Mouse (Mus musculus): ENCODE measurements around the gene Rubcnl. TPM values are rescaled to one million over a fixed set of nuclear protein-coding genes. Genes with fewer than 3 reads are reported as not detected.

The Rubcnl gene
- total and polyA plus RNA-seq, 2 experiments from 2014 or later, result 1.1 to 2.9 TPM

DNA sequence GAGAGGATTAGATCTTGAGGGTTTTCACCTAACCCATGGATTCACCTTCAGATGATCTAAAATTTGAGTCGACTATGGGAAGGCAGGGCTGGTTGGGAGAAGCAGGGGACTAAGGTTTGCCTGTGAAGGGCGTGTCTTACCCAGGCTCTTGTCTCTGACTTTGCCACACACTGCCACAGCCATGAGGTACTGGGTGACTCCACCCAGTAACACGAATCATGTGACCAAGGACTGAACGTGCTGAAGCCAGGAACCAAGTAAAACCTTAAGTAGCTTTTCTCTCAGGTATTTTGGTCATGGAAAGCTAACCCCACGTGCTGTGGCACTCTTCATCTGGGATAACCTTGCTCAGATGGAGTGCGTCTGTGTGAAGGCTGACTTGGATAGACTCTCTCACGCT, 14.9 kb downstream of the Rubcnl start:
- no peaks in the 10 kb centered on the region for H3K36me3 ChIP-seq (replicated peaks; ENCODE audit: control insufficient read depth, insufficient read depth, low read length)
- DNase-seq (ENCODE audit: low spot score) (no peak), ATAC-seq (ENCODE audit: insufficient read depth, low read depth) (no peak)
- WGBS, result 78% methylated on average over 7 of the region's 7 CpGs
- H3K4me2 ChIP-seq (ENCODE audit: low read depth, low read length), result no peak overlapping the region
- H3K4me1 ChIP-seq (ENCODE audit: control insufficient read depth, insufficient read depth), result no peaks in the 10 kb centered on the region
- no peak overlapping the region for H3K9ac ChIP-seq (replicated peaks; ENCODE audit: low read depth, low read length)
- H3K27me3 ChIP-seq (ENCODE audit: control insufficient read depth, insufficient read depth, low read length), result no peaks in the 10 kb centered on the region
- H3K9me3 ChIP-seq (replicated peaks; ENCODE audit: control insufficient read depth, low read length), result no peaks in the 10 kb centered on the region
- no peak overlapping the region for H3K4me3 ChIP-seq (ENCODE audit: low read depth, low read length)
- no peak overlapping the region for H3K27ac ChIP-seq (ENCODE audit: low read depth)
- TF ChIP-seq EP300 (IDR thresholded peaks at IDR 0.05; ENCODE audit: low read depth), result no peak
- no peak for TF ChIP-seq CTCF (IDR thresholded peaks at IDR 0.05; ENCODE audit: low read depth)

- Histone ChIP-seq H3K27ac (ENCODE audit: low read depth) (no peak overlapping the region), H3K4me3 (ENCODE audit: low read depth, low read length) (no peak overlapping the region), H3K4me1 (ENCODE audit: control insufficient read depth, insufficient read depth) (no peaks in the 10 kb centered on the region), H3K9ac (replicated peaks; ENCODE audit: low read depth, low read length) (no peak overlapping the region), H3K27me3 (ENCODE audit: control insufficient read depth, insufficient read depth, low read length) (no peaks in the 10 kb centered on the region), H3K4me2 (ENCODE audit: low read depth, low read length) (no peak overlapping the region), H3K9me3 (replicated peaks; ENCODE audit: control insufficient read depth, low read length) (no peaks in the 10 kb centered on the region), H3K36me3 (replicated peaks; ENCODE audit: control insufficient read depth, insufficient read depth, low read length) (0 out of 2 replicates have a peak, but pooled peaks cover 6% of the 10 kb centered on the region)
- TF ChIP-seq EP300 (IDR thresholded peaks at IDR 0.05; ENCODE audit: low read depth) (no peak), CTCF (IDR thresholded peaks at IDR 0.05; ENCODE audit: low read depth) (no peak)
- DNase-seq (ENCODE audit: low spot score), result no peak
- ATAC-seq (ENCODE audit: insufficient read depth, low read depth), result no peak
- WGBS, result 71% methylated on average over 9 of the region's 9 CpGs
Measured at GRCm38 (mm10) chr14:75031999-75032575, 16.3 kb downstream of the Rubcnl start.

DNA sequence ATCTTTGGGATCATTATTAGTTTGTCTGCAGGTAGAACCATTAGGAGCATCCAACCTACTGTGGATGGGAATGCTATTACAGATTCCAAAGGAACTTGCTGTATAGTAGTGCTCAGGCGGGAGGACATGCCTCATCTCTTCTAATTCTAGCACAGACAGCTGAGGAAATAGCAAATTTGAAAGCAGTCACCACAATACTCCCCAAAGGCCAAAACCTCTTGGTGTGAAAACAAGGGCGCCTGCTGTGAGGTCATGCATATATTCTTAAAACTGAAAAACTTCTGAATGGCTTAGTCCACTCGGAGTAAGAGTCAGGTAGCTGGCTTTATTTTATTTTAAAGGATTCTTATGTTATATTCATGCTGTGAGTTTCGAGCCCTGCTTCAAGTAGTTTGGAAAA, 16.9 kb downstream of the Rubcnl start:
- H3K9ac ChIP-seq (replicated peaks; ENCODE audit: low read depth, low read length), result no peak overlapping the region
- 79% methylated on average over 4 of the region's 4 CpGs for WGBS

DNA sequence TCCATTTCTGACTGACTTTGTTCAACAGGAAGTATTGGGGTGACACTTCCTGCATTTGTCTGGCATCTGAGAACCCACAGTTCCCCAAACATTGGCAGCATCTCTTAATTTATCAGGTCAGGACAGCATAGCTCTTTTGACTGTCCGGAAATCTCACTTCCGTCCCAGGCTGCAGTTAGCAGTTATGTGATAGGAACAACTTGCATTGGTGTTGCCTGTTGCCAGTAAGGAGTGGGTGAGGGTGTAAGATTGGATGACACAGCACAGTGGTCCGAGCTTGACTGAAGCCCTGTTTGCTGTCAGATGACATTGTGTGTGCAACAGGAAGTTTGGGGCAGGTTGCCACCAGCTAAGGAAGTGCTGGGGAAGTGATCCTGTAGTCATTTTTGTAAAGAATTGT, 18.4 kb downstream of the Rubcnl start:
- H3K9me3 ChIP-seq (replicated peaks; ENCODE audit: control insufficient read depth, low read length), result no peaks in the 10 kb centered on the region
- no peak overlapping the region for H3K4me3 ChIP-seq (ENCODE audit: low read depth, low read length)
- H3K27me3 ChIP-seq (ENCODE audit: control insufficient read depth, insufficient read depth, low read length), result no peaks in the 10 kb centered on the region
- no peak overlapping the region for H3K27ac ChIP-seq (ENCODE audit: low read depth)
- 61% methylated on average over 3 of the region's 3 CpGs for WGBS
- ATAC-seq (ENCODE audit: insufficient read depth, low read depth), result no peak
- DNase-seq (ENCODE audit: low spot score), result no peak
- H3K9ac ChIP-seq (replicated peaks; ENCODE audit: low read depth, low read length), result no peak overlapping the region
- no peak for TF ChIP-seq CTCF (IDR thresholded peaks at IDR 0.05; ENCODE audit: low read depth)
- no peak for TF ChIP-seq EP300 (IDR thresholded peaks at IDR 0.05; ENCODE audit: low read depth)
- H3K4me2 ChIP-seq (ENCODE audit: low read depth, low read length), result no peak overlapping the region
- no peaks in the 10 kb centered on the region for H3K4me1 ChIP-seq (ENCODE audit: control insufficient read depth, insufficient read depth)
- H3K36me3 ChIP-seq (replicated peaks; ENCODE audit: control insufficient read depth, insufficient read depth, low read length), result 0 out of 2 replicates have a peak, but pooled peaks cover 6% of the 10 kb centered on the region

More for the DNA sequence above, 16.9 kb downstream of the Rubcnl start:
- no peaks in the 10 kb centered on the region for H3K27me3 ChIP-seq (ENCODE audit: control insufficient read depth, insufficient read depth, low read length)
- H3K4me2 ChIP-seq (ENCODE audit: low read depth, low read length), result no peak overlapping the region
- no peak overlapping the region for H3K27ac ChIP-seq (ENCODE audit: low read depth)
- H3K9me3 ChIP-seq (replicated peaks; ENCODE audit: control insufficient read depth, low read length), result no peaks in the 10 kb centered on the region
- DNase-seq (ENCODE audit: low spot score) (no peak), ATAC-seq (ENCODE audit: insufficient read depth, low read depth) (no peak)
- H3K36me3 ChIP-seq (replicated peaks; ENCODE audit: control insufficient read depth, insufficient read depth, low read length), result 0 out of 2 replicates have a peak, but pooled peaks cover 6% of the 10 kb centered on the region
- TF ChIP-seq CTCF (IDR thresholded peaks at IDR 0.05; ENCODE audit: low read depth) (no peak), EP300 (IDR thresholded peaks at IDR 0.05; ENCODE audit: low read depth) (no peak)
- H3K4me1 ChIP-seq (ENCODE audit: control insufficient read depth, insufficient read depth), result no peaks in the 10 kb centered on the region
- H3K4me3 ChIP-seq (ENCODE audit: low read depth, low read length), result no peak overlapping the region

DNA sequence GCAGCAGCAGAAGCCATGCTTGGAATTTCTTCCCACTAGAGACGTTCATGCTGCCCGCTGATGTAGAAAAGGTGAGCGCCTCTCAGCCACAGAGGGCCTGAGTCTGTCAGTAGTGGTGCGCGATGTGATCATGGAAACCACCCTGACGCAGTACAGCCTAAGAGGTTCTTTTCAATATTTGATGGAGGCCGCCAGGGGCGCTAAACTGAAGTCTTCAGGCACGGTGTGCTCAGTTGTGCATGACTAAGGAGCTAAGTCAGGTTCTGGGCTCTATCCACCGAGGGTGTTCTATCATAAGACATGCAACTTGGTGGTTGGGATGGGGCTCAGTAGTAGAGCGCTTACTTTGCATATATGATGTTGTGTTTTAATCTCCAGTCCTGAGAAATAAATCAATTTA, 19.6 kb downstream of the Rubcnl start:
- TF ChIP-seq CTCF (IDR thresholded peaks at IDR 0.05; ENCODE audit: low read depth) (no peak), EP300 (IDR thresholded peaks at IDR 0.05; ENCODE audit: low read depth) (no peak)
- no peak overlapping the region for H3K27ac ChIP-seq (ENCODE audit: low read depth)
- DNase-seq (ENCODE audit: low spot score) (no peak), ATAC-seq (ENCODE audit: insufficient read depth, low read depth) (no peak)
- H3K4me1 ChIP-seq (ENCODE audit: control insufficient read depth, insufficient read depth), result no peaks in the 10 kb centered on the region
- no peaks in the 10 kb centered on the region for H3K27me3 ChIP-seq (ENCODE audit: control insufficient read depth, insufficient read depth, low read length)
- no peak overlapping the region for H3K4me3 ChIP-seq (ENCODE audit: low read depth, low read length)
- no peak overlapping the region for H3K4me2 ChIP-seq (ENCODE audit: low read depth, low read length)
- H3K36me3 ChIP-seq (replicated peaks; ENCODE audit: control insufficient read depth, insufficient read depth, low read length), result 0 out of 2 replicates have a peak, but pooled peaks cover 6% of the 10 kb centered on the region
- H3K9ac ChIP-seq (replicated peaks; ENCODE audit: low read depth, low read length), result no peak overlapping the region
- no peaks in the 10 kb centered on the region for H3K9me3 ChIP-seq (replicated peaks; ENCODE audit: control insufficient read depth, low read length)
- 67% methylated on average over 11 of the region's 11 CpGs for WGBS

DNA sequence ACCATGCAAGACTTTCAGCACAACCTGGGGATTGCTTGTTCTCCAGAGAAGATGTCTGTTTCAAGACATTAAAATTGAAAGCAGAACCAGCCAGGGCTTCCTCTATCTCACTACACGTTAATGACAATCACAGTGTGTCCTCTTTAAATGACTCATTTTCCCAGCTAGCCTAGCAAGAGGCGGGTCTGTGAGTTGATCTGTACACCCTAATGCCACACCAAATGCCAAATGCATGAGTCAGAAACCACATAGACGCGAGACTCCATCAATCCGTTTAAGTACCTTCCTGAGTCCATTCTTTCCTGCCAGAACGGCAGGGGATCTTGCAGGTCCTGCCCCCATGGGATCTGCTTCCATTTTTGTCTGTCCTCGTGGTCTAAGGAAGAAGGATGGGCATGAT, 29.4 kb downstream of the Rubcnl start:
- no peak for ATAC-seq (ENCODE audit: insufficient read depth, low read depth)
- H3K27me3 ChIP-seq (ENCODE audit: control insufficient read depth, insufficient read depth, low read length), result no peaks in the 10 kb centered on the region
- DNase-seq (ENCODE audit: low spot score), result no peak
- H3K4me1 ChIP-seq (ENCODE audit: control insufficient read depth, insufficient read depth), result no peaks in the 10 kb centered on the region
- H3K9me3 ChIP-seq (replicated peaks; ENCODE audit: control insufficient read depth, low read length), result no peaks in the 10 kb centered on the region
- H3K27ac ChIP-seq (ENCODE audit: low read depth), result no peak overlapping the region
- H3K4me3 ChIP-seq (ENCODE audit: low read depth, low read length), result no peak overlapping the region
- no peak overlapping the region for H3K4me2 ChIP-seq (ENCODE audit: low read depth, low read length)
- H3K9ac ChIP-seq (replicated peaks; ENCODE audit: low read depth, low read length), result no peak overlapping the region
- peaks cover 18% of the 10 kb centered on the region; the same call in 1 of the 2 replicates for H3K36me3 ChIP-seq (replicated peaks; ENCODE audit: control insufficient read depth, insufficient read depth, low read length)
- TF ChIP-seq EP300 (IDR thresholded peaks at IDR 0.05; ENCODE audit: low read depth) (no peak), CTCF (IDR thresholded peaks at IDR 0.05; ENCODE audit: low read depth) (no peak)
- WGBS, result 43% methylated on average over 7 of the region's 7 CpGs
